Mouse (Mus musculus) kidney, adult 2 months (tissue): ENCODE data around the gene Kctd11.

Experiments
- CTCF ChIP-seq: fragments of 200-500 bp; conservative IDR thresholded peaks from 2 replicates; pipeline ENCODE4 v1.5.1; 2011; ENCODE audit warnings: low read depth, mild to moderate bottlenecking, control low read depth, low read length, moderate library complexity, mixed read lengths; ENCODE audit not compliant: insufficient read depth, insufficient read length
- POLR2A ChIP-seq: fragments of 200-500 bp; IDR thresholded peaks from one replicate; pipeline ENCODE4 v1.6.1; 2011; ENCODE audit warnings: low read depth, low read length, control low read depth

DNA sequence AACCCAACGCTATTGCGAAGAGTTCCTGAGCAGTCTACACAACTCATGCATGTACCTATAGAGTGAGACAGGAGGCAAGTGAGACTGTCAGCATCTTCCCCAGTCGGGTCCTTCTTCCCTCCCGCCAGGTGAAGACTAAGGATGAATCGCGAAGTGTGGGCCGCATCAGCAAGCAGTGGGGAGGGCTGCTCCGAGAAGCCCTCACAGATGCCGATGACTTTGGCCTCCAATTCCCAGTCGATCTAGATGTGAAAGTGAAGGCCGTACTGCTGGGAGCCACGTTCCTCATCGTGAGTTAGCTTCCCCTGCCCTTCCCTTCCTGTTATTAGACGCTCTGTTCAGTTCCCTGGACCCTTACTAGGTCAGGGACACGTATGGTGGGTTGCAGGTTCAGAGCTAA, 31.3 kb downstream of the Kctd11 start:
- TF ChIP-seq CTCF, result no peak
- no peak for TF ChIP-seq POLR2A
